Mouse (Mus musculus) kidney, embryonic 16.5 days (tissue): ENCODE results near the gene Taf1a. TPM values are rescaled to one million over a fixed set of nuclear protein-coding genes. Genes with fewer than 3 reads are reported as not detected.

Source experiments
- polyA plus RNA-seq: library from polyadenylated mRNA; unstranded; fragments of >200 nt; fragmentation: Nextera tagmentation; extraction: Ambion mirVana; gene quantifications from 2 replicates; pipeline ENCODE4 v1.2.1, GENCODE M21; 2015

Gene Taf1a
- polyA plus RNA-seq, 1 experiment from 2014 or later: 19.8 TPM

Other genes with a start within 250 kb of the Taf1a start
- gene Disp1, start 167.5 kb upstream of the Taf1a start, polyA plus RNA-seq: 12.8 and 15.9 TPM in 2 replicates
- gene Aida, start 92.4 kb upstream of the Taf1a start, polyA plus RNA-seq: 40.4 and 41.6 TPM in 2 replicates
- 55.1 and 55.8 TPM in 2 replicates for gene Brox, start 91.7 kb upstream of the Taf1a start, polyA plus RNA-seq
- gene Mia3, start 19.4 kb upstream of the Taf1a start, polyA plus RNA-seq: 94.8 and 106 TPM in 2 replicates
- 0.48 and 0.62 TPM in 2 replicates for gene Hhipl2, start 29.2 kb downstream of the Taf1a start, polyA plus RNA-seq